Mouse (Mus musculus): ENCODE results near the gene Spp1.

DNA sequence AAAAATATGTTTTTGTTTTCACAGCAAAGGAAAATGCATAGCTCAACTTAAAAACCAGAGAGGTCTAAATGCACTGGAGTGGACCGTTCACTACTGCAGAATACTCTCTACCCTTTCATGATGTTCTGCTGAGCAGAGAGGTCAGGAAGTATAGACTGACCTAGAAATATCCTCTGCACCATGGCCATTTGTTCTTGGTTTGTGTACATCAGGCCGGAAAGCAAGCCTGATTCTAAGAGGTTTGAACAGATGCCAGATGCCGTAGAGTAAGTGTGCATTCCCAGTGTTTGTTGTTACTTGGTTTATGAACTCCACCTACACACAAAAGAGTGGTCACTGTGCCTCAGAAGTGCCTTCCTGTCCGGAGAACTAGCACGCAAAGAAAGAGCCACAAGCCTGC, 48.0 kb upstream of the Spp1 start:
- TF ChIP-seq CTCF (conservative IDR thresholded peaks at IDR 0.05; ENCODE audit: low read length) (no peak), POU5F1 (IDR thresholded peaks at IDR 0.05; ENCODE audit: borderline replicate concordance, low read length) (no peak), NANOG (IDR thresholded peaks at IDR 0.05; ENCODE audit: borderline replicate concordance, low read length) (no peak)

Measured in E14TG2a.4 (cell line).